Mouse (Mus musculus) spleen, adult 2 months (tissue): ENCODE results near the gene Acsbg1.

Experiments used
- CTCF ChIP-seq: fragments of 200-500 bp; IDR thresholded peaks from 2 replicates; pipeline ENCODE4 v1.5.1; 2011; ENCODE audit warnings: mild to moderate bottlenecking, inconsistent platforms; ENCODE audit not compliant: insufficient read depth, insufficient read length, insufficient replicate concordance; ENCODE audit errors: extremely low read depth
- POLR2A ChIP-seq: fragments of 200-500 bp; IDR thresholded peaks from 2 replicates; pipeline ENCODE4 v1.6.1; 2011; ENCODE audit warnings: low read depth, low read length, inconsistent platforms

GRCm38 (mm10) chr9:54645530-54645929, 16.1 kb downstream of the Acsbg1 start:
- TF ChIP-seq POLR2A (no peak), CTCF (no peak)
